Mouse (Mus musculus): ENCODE measurements at regions not wholly inside any gene's neighbourhood (a gene's known extent, or its start where the extent isn't known, plus 50 kb on each side); places are given as distances from the start of the nearest gene placed in this dataset.

GRCm38 (mm10) chr6:35378851-35379250 lies 52.9 kb upstream of the Fam180a start:
- Histone ChIP-seq H3K27me3 (ENCODE audit: control insufficient read depth, insufficient read depth, low read length) (no peaks in the 10 kb centered on the region), H3K4me1 (ENCODE audit: control insufficient read depth, insufficient read depth, low read length) (peaks cover 8% of the 10 kb centered on the region), H3K27ac (replicated peaks; ENCODE audit: insufficient read depth, low read depth, low read length) (no peak overlapping the region), H3K36me3 (ENCODE audit: control insufficient read depth, insufficient read depth, low read length) (no peaks in the 10 kb centered on the region), H3K9ac (ENCODE audit: low read depth, low read length) (no peak overlapping the region), H3K4me3 (ENCODE audit: insufficient read depth, low read depth, low read length) (no peak overlapping the region), H3K79me2 (ENCODE audit: control insufficient read depth, insufficient read depth, low read length) (no peaks in the 10 kb centered on the region)
- DNase-seq (ENCODE audit: extremely low read depth, low read depth, low spot score): peak; percentile 91
- TF ChIP-seq POLR2A (IDR thresholded peaks at IDR 0.05; ENCODE audit: extremely low read depth, insufficient read depth, low read length) (no peak), CTCF (IDR thresholded peaks at IDR 0.05; ENCODE audit: low read depth, low read length) (no peak)
- WGBS: 26% methylated on average over 6 of the region's 6 CpGs

GRCm38 (mm10) chr6:35377535-35377934 lies 51.6 kb upstream of the Fam180a start:
- no peak overlapping the region for H3K4me3 ChIP-seq (ENCODE audit: insufficient read depth, low read depth, low read length)
- H3K9ac ChIP-seq (ENCODE audit: low read depth, low read length): no peak overlapping the region
- H3K36me3 ChIP-seq (ENCODE audit: control insufficient read depth, insufficient read depth, low read length): no peaks in the 10 kb centered on the region
- no peak for TF ChIP-seq POLR2A (IDR thresholded peaks at IDR 0.05; ENCODE audit: extremely low read depth, insufficient read depth, low read length)
- peak; percentile 9; the same call in 1 of the 2 replicates for TF ChIP-seq CTCF (IDR thresholded peaks at IDR 0.05; ENCODE audit: low read depth, low read length)
- no peak overlapping the region for H3K27ac ChIP-seq (replicated peaks; ENCODE audit: insufficient read depth, low read depth, low read length)
- no peak for DNase-seq (ENCODE audit: extremely low read depth, low read depth, low spot score)
- no peaks in the 10 kb centered on the region for H3K79me2 ChIP-seq (ENCODE audit: control insufficient read depth, insufficient read depth, low read length)
- WGBS: 93% methylated on average over 3 of the region's 3 CpGs
- no peaks in the 10 kb centered on the region for H3K27me3 ChIP-seq (ENCODE audit: control insufficient read depth, insufficient read depth, low read length)
- peaks cover 8% of the 10 kb centered on the region for H3K4me1 ChIP-seq (ENCODE audit: control insufficient read depth, insufficient read depth, low read length)

GRCm38 (mm10) chr6:35376526-35376925 lies 50.6 kb upstream of the Fam180a start:
- WGBS: 83% methylated on average over 9 of the region's 9 CpGs

More at GRCm38 (mm10) chr6:35376526-35376925, 50.6 kb upstream of the Fam180a start:
- Histone ChIP-seq H3K36me3 (ENCODE audit: control insufficient read depth, insufficient read depth, low read length) (no peaks in the 10 kb centered on the region), H3K4me3 (ENCODE audit: insufficient read depth, low read depth, low read length) (no peak overlapping the region), H3K9ac (ENCODE audit: low read depth, low read length) (no peak overlapping the region), H3K4me1 (ENCODE audit: control insufficient read depth, insufficient read depth, low read length) (peaks cover 8% of the 10 kb centered on the region), H3K27ac (replicated peaks; ENCODE audit: insufficient read depth, low read depth, low read length) (no peak overlapping the region), H3K27me3 (ENCODE audit: control insufficient read depth, insufficient read depth, low read length) (no peaks in the 10 kb centered on the region), H3K79me2 (ENCODE audit: control insufficient read depth, insufficient read depth, low read length) (no peaks in the 10 kb centered on the region)
- no peak for TF ChIP-seq CTCF (IDR thresholded peaks at IDR 0.05; ENCODE audit: low read depth, low read length)
- no peak for TF ChIP-seq POLR2A (IDR thresholded peaks at IDR 0.05; ENCODE audit: extremely low read depth, insufficient read depth, low read length)
- no peak for DNase-seq (ENCODE audit: extremely low read depth, low read depth, low spot score)

All from liver, adult 2 months (tissue).